Mouse (Mus musculus) common myeloid progenitor, adult 5-6 weeks (primary cell): ENCODE measurements around the gene Wdr59. TPM values are rescaled to one million over a fixed set of nuclear protein-coding genes. Genes with fewer than 3 reads are reported as not detected.

ENCODE experiments used
- ATAC-seq: replicated peaks from 2 replicates; pipeline ENCODE4 v1.8.0; 2016; ENCODE audit warnings: low read depth, mild to moderate bottlenecking, moderate TSS enrichment, inconsistent platforms; ENCODE audit not compliant: poor library complexity, severe bottlenecking
- total RNA-seq: library from RNA; stranded (forward); fragments of 200-1000, 187-1606 nt; gene quantifications from 2 replicates; pipeline ENCODE4 v1.2.3, GENCODE M21; 2017

Gene Wdr59
- total RNA-seq = 5.1 and 7.9 TPM in 2 replicates

- peak; percentile 99 for ATAC-seq
Observed at GRCm38 (mm10) chr8:111521713-111522429, at the start of gene Wdr59. Gene Wdr59 (minus strand): TSS chr8:111522092.

DNA sequence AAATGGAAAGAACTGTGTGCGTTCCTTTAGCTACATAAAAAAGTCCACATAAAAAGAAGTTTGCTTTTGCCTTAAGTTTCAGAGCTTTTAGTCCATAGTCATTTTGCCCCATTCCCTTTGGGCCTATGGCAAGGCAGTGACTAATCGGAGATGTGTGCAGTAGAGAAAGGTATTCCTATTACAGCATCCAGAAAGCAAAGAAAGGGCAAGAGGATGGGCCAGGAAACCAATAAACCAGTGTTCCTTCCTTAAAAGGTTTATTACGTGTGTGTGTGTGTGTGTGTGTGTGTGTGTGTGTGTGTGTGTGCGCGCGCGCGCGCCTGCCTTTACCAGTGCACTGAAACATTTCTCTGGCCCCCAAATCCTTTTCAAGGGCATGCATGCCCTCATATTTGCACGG is 49.8 kb upstream of the Wdr59 start:
- no peak; the same call in 1 of the 2 replicates for ATAC-seq

DNA sequence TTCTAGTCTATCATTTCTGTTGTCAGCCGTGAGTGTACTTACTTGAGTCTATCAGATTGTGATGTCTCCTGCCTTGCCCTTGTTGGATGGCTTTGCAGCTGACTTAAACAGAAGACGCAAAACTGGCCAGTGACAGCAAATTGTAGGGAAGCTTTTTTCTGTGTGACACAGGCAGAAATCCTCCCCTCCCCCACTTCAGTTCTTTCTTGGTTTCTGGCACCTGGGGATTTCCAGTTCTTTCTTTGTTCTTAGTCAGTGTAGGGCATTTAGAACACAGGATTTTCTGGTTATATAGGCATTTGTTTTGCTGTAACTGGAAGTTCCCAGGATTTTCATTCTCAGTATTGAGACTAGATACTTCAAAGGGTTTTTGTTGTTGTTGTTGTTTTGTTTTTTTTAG is 48.5 kb upstream of the Wdr59 start:
- ATAC-seq = no peak

- no peak for ATAC-seq
Observed at GRCm38 (mm10) chr8:111569926-111570325, 48.0 kb upstream of the Wdr59 start.

- peak; percentile 17; the same call in 1 of the 2 replicates for ATAC-seq
Observed at GRCm38 (mm10) chr8:111568029-111568428, 46.1 kb upstream of the Wdr59 start.

DNA sequence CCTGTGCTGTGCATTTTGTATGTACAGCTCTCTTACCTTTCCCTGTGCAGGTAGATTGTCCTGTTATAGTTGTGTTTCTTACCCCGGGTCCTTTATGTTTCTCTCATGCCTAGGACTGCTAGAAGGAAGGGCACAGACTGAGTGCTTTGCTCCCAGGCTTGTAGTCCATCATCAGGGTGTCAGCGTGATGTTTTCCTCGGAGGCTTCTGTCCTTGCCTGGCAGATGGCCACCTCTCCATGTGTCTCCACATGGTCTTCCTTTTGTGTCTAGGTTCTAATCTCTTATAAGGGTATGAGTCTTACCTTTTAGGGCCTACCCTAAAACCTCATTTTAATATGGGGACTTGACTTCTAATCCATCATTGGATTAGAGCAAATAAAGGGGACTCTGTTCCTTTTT is 45.7 kb upstream of the Wdr59 start:
- no peak for ATAC-seq

DNA sequence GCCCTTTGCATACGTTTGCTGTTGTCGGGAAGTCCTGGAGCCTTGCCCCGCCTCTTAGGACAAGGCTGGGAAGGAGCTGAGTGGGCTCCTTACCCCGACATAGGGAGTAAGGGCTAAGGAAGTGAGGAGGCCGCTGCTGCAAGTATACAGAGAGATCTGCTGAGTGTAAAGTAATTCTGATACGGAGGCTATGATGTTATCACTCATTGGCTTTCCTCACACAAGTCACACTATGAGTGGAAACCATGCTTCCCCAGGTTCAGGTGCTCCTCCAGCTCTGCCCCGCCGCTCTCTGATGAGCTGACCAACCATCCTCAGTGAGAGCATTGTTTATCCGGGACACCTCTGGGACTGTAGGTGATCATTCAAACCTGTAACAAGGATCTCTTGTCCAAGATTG is 44.4 kb upstream of the Wdr59 start:
- ATAC-seq = no peak

DNA sequence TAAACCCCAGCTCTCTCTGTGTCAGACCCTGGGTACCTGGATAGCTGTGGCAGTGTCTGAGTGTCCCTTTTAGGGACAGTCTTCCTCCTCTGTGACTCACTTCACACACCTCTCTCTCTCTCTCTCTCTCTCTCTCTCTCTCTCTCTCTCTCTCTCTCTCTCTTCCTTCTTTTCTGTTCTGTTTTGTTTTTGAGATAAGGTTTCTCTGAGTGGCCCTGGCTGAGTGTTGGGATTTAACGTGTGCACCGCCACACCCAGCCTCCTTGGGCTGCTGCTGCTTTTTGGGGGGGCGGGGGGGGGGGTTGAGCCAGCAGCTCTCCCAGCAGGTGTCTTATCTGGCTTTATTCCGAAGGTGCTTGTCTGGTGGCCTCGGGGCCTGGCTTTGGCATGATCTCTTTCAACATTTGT is 43.9 kb upstream of the Wdr59 start:
- ATAC-seq = no peak

- no peak for ATAC-seq
Observed at GRCm38 (mm10) chr8:111564093-111564492, 42.2 kb upstream of the Wdr59 start.

GRCm38 (mm10) chr8:111563687-111564086 is 41.8 kb upstream of the Wdr59 start:
- ATAC-seq = no peak

DNA sequence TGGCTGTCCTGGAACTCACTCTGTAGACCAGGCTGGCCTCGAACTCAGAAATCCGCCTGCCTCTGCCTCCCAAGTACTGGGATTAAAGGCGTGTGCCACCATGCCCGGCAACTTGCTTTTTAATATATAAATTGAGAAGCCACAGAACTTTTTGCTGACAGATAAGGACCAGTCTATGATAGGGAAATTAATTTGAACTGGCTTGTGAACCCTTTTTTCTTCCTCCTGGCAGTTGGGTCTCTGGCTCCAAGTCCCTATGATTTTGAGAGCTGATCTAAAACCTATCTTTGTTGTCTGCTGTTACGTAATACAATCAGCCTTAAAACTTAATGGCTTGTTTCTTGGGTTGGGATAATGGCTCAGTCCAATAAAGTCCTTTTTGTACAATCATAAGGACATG is 41.2 kb upstream of the Wdr59 start:
- ATAC-seq = no peak

- peak; percentile 50 for ATAC-seq
Observed at GRCm38 (mm10) chr8:111562274-111562803, 40.4 kb upstream of the Wdr59 start.

DNA sequence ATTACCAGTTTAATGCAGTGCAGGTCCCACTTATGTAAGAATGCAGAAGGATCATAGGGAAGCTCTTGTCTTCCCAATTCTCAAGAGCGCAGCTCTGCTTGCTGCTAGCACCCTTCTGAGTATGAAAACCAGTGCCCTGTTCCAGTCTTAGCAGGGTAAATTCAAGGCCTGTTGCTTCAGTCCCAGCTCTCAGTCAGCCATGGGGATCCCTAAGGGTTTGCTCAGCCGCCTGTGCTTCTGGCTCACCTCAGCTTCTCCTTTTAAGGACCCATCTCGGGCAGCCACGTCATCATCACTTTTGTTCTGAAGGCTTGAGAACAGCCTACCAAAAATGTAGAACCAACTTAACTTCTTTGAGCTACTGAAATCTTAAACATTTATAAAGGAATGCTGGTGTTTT is 39.9 kb upstream of the Wdr59 start:
- peak; percentile 73 for ATAC-seq

GRCm38 (mm10) chr8:111551511-111552130 is 29.7 kb upstream of the Wdr59 start:
- peak; percentile 59 for ATAC-seq

- peak; percentile 48; the same call in 1 of the 2 replicates for ATAC-seq
Observed at GRCm38 (mm10) chr8:111550002-111550870, 28.3 kb upstream of the Wdr59 start.

DNA sequence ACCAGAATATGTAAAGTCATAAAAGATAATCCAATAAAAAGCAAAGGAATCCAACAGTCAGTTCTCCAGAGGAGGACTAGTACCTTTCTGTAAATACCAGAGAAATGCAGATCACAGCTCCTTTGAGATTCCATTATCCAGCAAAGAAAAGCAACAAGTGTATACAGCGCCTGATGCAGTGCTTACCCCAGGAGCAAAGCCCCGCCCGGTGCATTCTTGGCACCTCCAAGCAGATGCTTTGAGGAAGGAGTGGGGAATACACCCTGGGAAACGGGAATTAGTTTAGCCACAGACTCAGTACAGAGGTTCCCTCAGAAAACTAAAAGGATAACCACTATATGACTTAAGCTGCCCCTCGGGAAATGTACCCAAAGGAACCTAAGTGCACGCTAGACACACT is 26.3 kb upstream of the Wdr59 start:
- ATAC-seq = no peak

- ATAC-seq = no peak
Observed at GRCm38 (mm10) chr8:111547144-111547543, 25.3 kb upstream of the Wdr59 start.

GRCm38 (mm10) chr8:111545406-111546156 is 23.7 kb upstream of the Wdr59 start:
- peak; percentile 29; the same call in 1 of the 2 replicates for ATAC-seq

DNA sequence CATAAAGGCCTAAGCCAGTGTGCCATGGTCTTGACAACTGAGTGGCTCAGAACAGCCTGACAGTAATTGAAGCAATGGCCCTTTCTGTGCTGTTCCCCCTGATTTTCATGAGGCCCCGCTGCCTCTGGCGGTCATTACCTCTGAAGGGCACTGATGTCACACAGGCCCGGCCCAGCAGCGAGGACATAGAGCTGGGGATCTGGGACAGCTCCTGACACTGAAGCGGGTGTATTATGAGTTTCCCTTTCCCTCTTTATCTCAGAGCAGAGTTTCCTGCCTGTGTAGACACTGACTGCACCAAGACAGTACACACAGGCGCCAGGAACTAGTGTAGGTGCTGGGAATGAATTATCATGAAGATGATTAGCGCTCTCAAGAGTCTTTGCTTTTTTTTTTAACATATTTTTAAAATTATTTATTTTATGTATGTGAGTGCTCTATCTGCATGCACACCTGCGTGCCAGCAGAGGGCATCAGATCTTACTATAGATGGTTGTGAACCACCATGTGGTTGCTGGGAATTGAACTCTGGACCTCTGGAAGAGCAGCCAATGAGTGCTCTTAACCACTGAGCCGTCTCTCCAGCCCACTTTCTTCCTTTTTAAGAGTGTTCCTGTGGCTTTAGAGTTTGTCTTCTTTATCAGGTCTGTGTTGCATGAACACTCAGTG is 22.0 kb upstream of the Wdr59 start:
- ATAC-seq = peak; percentile 48
